Mouse (Mus musculus): ENCODE results near the gene Ptprh. TPM values are rescaled to one million over a fixed set of nuclear protein-coding genes. Genes with fewer than 3 reads are reported as not detected.
"Not testable (repeated sequence)": the region's sequence is repeated elsewhere in the genome, so short reads cannot be mapped to it uniquely, and the experiment has no call there.

Gene Ptprh
- polyA plus RNA-seq, 1 experiment = not detected

DNA sequence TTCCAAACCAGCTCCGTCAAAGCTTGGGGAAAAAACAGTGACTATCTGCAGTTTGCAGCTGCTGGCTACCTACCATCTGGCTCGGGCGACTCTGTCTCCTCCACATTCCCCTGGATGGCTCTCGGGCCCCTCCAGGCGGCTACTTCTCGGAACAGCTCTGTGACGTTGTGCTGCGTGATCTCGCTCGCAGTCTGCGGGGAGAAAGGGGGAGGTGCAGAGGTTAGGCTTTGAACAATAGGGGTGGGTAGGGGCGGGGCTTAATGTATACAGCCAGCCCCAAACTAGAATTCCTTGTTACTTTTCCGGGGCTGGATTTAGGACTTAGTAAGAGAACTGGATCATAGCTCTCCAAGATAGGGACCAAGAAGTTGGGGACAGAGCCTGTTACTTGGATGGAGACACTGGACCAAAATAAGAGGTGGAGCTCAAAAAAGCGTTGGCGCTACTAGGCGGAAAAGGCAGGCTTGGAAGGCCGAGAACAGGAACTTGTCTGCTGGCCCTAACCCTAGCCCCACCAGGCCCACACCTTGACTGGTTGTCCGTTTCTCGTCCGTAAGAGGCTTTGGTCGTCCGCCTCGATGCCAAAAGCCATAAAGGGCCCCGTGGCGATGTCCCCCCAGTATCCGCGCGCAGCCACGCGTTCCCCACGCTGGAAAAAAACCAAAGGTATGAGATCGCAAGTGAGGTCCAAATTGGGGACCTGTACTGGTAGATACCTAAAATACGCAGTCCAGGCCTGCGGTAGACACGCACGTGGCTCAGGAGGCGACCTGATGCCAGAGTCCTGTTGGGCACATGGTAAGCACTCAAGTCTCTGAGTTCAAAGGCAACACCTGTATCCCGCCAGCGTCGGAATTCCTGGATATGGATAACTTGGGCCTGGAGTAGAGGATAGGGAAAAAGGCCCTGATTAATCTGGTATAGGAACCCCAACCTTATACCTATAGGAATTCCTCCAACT, 77.2 kb downstream of the Ptprh start:
- Histone ChIP-seq H3K4me3 (ENCODE audit: insufficient read depth, low read length) (peak overlapping the region; percentile 31), H3K4me1 (ENCODE audit: control insufficient read depth, insufficient read depth, low read length) (no peaks in the 10 kb centered on the region), H3K27ac (ENCODE audit: insufficient read depth, low read length) (peak overlapping the region; percentile 58)
- TF ChIP-seq CTCF (IDR thresholded peaks at IDR 0.05; ENCODE audit: borderline replicate concordance, insufficient read depth, low read length) (peak; percentile 55), POLR2A (IDR thresholded peaks at IDR 0.05; ENCODE audit: low read depth, low read length) (peak; percentile 52; the same call in 1 of the 2 replicates)

- not testable (repeated sequence) for H3K4me1 ChIP-seq (ENCODE audit: control insufficient read depth, insufficient read depth, low read length); H3K4me3 ChIP-seq (ENCODE audit: insufficient read depth, low read length); H3K27ac ChIP-seq (ENCODE audit: insufficient read depth, low read length)
- peak; percentile 63; the same call in 1 of the 2 replicates for TF ChIP-seq CTCF (IDR thresholded peaks at IDR 0.05; ENCODE audit: borderline replicate concordance, insufficient read depth, low read length)
Measured at GRCm38 (mm10) chr7:4524212-4524922, 79.5 kb downstream of the Ptprh start, which contains the start of gene Tnni3. Gene Tnni3 (minus strand): TSS chr7:4524229.

- TF ChIP-seq CTCF (IDR thresholded peaks at IDR 0.05; ENCODE audit: borderline replicate concordance, insufficient read depth, low read length) (no peak), POLR2A (IDR thresholded peaks at IDR 0.05; ENCODE audit: low read depth, low read length) (no peak)
- H3K27ac ChIP-seq (ENCODE audit: insufficient read depth, low read length) = no peak overlapping the region
- H3K4me1 ChIP-seq (ENCODE audit: control insufficient read depth, insufficient read depth, low read length) = no peaks in the 10 kb centered on the region
- H3K4me3 ChIP-seq (ENCODE audit: insufficient read depth, low read length) = no peak overlapping the region
Measured at GRCm38 (mm10) chr7:4523205-4524130, 80.4 kb downstream of the Ptprh start.

GRCm38 (mm10) chr7:4522292-4522691, 81.5 kb downstream of the Ptprh start:
- TF ChIP-seq CTCF (IDR thresholded peaks at IDR 0.05; ENCODE audit: borderline replicate concordance, insufficient read depth, low read length) (no peak), POLR2A (IDR thresholded peaks at IDR 0.05; ENCODE audit: low read depth, low read length) (no peak)
- no peak overlapping the region for H3K4me3 ChIP-seq (ENCODE audit: insufficient read depth, low read length)
- H3K4me1 ChIP-seq (ENCODE audit: control insufficient read depth, insufficient read depth, low read length) = no peaks in the 10 kb centered on the region
- no peak overlapping the region for H3K27ac ChIP-seq (ENCODE audit: insufficient read depth, low read length)

DNA sequence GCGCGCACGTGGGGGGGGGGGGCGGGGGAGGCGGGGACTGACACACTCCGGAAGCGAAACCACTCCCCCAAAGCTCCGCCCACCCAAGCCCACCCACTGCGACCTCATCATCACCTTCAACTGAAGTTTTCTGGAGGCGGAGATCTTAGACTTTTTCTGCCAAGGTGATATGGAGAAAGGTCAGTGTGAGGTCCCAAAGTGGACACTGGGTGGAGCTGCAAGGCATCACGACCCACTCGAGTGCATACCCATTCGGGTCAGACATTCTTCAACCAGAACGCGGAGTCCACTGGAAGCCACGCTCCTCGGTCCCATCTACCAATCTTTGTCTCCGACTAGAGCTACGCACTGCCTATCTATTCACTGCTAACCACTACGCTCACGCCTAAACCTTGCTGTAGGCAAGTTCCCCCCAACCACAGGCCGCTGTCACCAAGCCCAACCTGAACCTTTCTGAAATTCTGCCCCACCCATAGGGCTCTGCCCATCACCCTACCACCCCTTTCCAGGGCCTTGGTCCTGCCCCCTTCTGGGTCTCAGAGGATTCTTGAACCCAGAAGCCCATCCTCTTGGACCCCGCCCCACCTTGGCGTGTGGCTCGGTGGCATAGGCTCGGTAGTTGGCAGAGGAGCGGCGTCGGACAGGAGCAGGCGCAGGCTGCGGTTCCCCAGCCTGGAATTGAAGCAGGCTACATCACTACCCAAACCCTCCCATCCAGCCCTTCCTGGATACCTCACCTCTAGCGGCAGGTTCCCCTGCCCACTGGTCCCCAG, 82.4 kb downstream of the Ptprh start:
- H3K27ac ChIP-seq (ENCODE audit: insufficient read depth, low read length) = no peak overlapping the region
- H3K4me1 ChIP-seq (ENCODE audit: control insufficient read depth, insufficient read depth, low read length) = no peaks in the 10 kb centered on the region
- H3K4me3 ChIP-seq (ENCODE audit: insufficient read depth, low read length) = no peak overlapping the region
- TF ChIP-seq POLR2A (IDR thresholded peaks at IDR 0.05; ENCODE audit: low read depth, low read length) (no peak), CTCF (IDR thresholded peaks at IDR 0.05; ENCODE audit: borderline replicate concordance, insufficient read depth, low read length) (peak; percentile 23; the same call in 1 of the 2 replicates)

DNA sequence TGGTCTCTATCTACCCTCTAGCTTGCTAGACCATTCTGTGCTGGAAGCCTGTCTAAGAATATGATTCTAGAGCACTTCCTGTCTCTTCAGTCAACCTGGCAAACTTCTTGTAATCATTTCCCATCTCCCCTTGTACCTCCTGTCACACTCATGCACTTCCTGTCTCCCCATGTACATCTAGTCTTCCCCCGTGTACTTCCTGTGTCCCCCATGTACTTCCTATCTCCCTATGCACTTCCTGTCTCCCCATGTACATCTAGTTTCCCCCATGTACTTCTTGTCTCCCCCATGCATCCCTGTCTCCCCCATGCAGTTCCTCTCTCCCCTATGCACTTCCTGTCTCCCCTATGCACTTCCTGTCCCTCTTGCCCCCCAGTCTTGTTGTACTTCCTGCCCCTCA, 85.4 kb downstream of the Ptprh start:
- TF ChIP-seq POLR2A (IDR thresholded peaks at IDR 0.05; ENCODE audit: low read depth, low read length) (no peak), CTCF (IDR thresholded peaks at IDR 0.05; ENCODE audit: borderline replicate concordance, insufficient read depth, low read length) (no peak)
- no peaks in the 10 kb centered on the region for H3K4me1 ChIP-seq (ENCODE audit: control insufficient read depth, insufficient read depth, low read length)
- no peak overlapping the region for H3K4me3 ChIP-seq (ENCODE audit: insufficient read depth, low read length)
- no peak overlapping the region for H3K27ac ChIP-seq (ENCODE audit: insufficient read depth, low read length)

DNA sequence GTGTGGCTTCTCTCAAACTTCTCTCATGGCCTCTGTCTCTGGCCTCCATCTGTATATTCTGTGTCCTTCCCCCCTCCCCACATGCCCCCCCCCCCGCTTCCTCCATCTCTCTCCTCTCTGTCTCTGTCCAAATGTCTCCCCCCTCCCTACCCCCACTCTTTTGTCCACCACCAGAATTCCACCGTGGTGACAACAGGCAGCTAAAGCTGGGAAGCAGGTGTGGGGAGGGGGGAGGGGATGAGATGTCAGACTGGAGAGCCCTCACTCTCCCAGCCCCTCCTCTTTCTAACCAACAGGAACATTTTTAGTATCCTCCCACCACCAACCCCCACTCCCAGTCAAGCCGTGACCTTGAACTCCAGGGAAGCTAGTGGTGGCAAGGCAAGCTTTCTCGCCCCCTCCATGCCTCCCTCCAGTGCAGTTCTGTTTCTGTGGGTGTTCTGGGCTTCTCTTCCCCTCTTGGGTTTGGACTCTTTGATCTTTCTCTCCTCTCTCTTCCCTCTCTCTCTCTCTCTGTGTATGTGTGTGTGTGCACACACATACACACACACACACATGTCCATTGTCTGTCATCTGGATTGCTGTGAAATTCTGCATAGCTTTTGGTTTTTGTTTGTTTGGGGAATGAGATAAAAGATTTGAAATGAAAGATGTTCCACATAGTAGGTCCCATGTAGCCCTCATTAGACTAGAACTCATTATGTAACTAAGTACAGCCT, 87.3 kb downstream of the Ptprh start, which contains the start of gene Tnnt1:
Tnnt1 (minus strand) TSS at position 51 of the 719 bp plus-strand sequence.
- Histone ChIP-seq H3K4me3 (ENCODE audit: insufficient read depth, low read length) (no peak within 1 kb of the TSS), H3K27ac (ENCODE audit: insufficient read depth, low read length) (no peak within 1 kb of the TSS)
- TF ChIP-seq CTCF (IDR thresholded peaks at IDR 0.05; ENCODE audit: borderline replicate concordance, insufficient read depth, low read length) (no peak), POLR2A (IDR thresholded peaks at IDR 0.05; ENCODE audit: low read depth, low read length) (no peak)

DNA sequence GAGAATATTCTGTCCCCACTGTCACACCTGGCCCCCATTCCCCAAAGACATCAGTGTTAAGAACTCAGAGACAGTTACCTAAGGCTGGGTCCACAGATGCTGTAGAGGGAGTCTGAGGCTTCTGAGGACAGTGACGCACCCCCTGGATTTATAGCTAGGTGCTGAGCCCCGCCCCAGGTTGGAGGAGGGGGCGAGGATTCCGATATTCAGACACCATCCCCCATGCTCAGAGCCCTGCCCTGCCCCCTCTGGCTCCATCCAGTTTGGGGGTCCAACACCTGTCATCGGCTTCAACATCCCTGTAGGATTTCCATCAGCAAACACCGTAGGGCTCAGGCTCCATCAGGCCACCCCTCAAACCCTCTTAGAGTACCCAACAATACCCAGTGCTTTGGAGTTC, 88.0 kb downstream of the Ptprh start:
- TF ChIP-seq POLR2A (IDR thresholded peaks at IDR 0.05; ENCODE audit: low read depth, low read length) (no peak), CTCF (IDR thresholded peaks at IDR 0.05; ENCODE audit: borderline replicate concordance, insufficient read depth, low read length) (no peak)
- no peaks in the 10 kb centered on the region for H3K4me1 ChIP-seq (ENCODE audit: control insufficient read depth, insufficient read depth, low read length)
- no peak overlapping the region for H3K27ac ChIP-seq (ENCODE audit: insufficient read depth, low read length)
- no peak overlapping the region for H3K4me3 ChIP-seq (ENCODE audit: insufficient read depth, low read length)

More for the DNA sequence above, 87.3 kb downstream of the Ptprh start, which contains the start of gene Tnnt1:
- H3K4me1 ChIP-seq (ENCODE audit: control insufficient read depth, insufficient read depth, low read length) = no peaks in the 10 kb centered on the region
